10 mouse cellular contexts compared by ENCODE assay signal in genomic region chr1:59687493-59687892, GRCm38 (mm10). TPM values are rescaled to one million over a fixed set of nuclear protein-coding genes. Genes with fewer than 3 reads are reported as not detected.
DNase-seq lines count a peak whose midpoint lies in the region; ATAC-seq lines count a peak whose summit lies in the region.
"Had no signal": no experiment of that assay in that cellular context is flagged by ENCODE, and none has a peak within 500 bp of the region (broad histone marks: within the 10 kb centered on the region; RNA-seq: fewer than 3 reads in every experiment).

No protein-coding gene starts in this region.

- peaks cover 29% of the 10 kb centered on the region for H3K4me1 ChIP-seq in heart, embryonic 13.5 days
- peaks cover 23% of the 10 kb centered on the region for H3K4me1 ChIP-seq in kidney, embryonic 15.5 days

- no peak for DNase-seq in heart, postnatal 4 days
- peak; percentile 69 for DNase-seq in 3T3-L1 (ENCODE audit: low read depth, low spot score)
- DNase-seq in NIH3T3 (ENCODE audit: low read depth): peak; percentile 16
- no peak for DNase-seq in retina, postnatal 1 day
- DNase-seq in gastrocnemius, postnatal 14 days: no peak
- DNase-seq in ovary, postnatal 10 days (ENCODE audit: low spot score): no peak
- DNase-seq: lung, postnatal 36 days had no signal

- H3K27me3 ChIP-seq in heart, embryonic 13.5 days (replicated peaks): peaks cover 5% of the 10 kb centered on the region; the same call in 1 of the 2 replicates
- H3K27me3 ChIP-seq in kidney, embryonic 15.5 days: no peaks in the 10 kb centered on the region

- WGBS in heart, embryonic 13.5 days: 33% methylated on average over 1 of the region's 1 CpGs
- WGBS in kidney, embryonic 15.5 days: 39% methylated on average over 1 of the region's 1 CpGs

- peak overlapping the region; percentile 94 for H3K4me2 ChIP-seq in heart, embryonic 13.5 days
- H3K4me2 ChIP-seq in kidney, embryonic 15.5 days: peak overlapping the region; percentile 75

- no peak for ATAC-seq in heart, embryonic 13.5 days (ENCODE audit: extremely low read depth, insufficient number of reproducible peaks, low FRiP score, low TSS enrichment)
- ATAC-seq in kidney, embryonic 15.5 days (replicated peaks; ENCODE audit: low FRiP score): no peak
- ATAC-seq: hindbrain, postnatal 0 days had no signal

- H3K9ac ChIP-seq in heart, embryonic 13.5 days: peak overlapping the region; percentile 52; the same call in 1 of the 2 replicates
- no peak overlapping the region for H3K9ac ChIP-seq in kidney, embryonic 15.5 days

- peaks cover 32% of the 10 kb centered on the region for H3K36me3 ChIP-seq in heart, embryonic 13.5 days
- H3K36me3 ChIP-seq in kidney, embryonic 15.5 days: peaks cover 26% of the 10 kb centered on the region

- peak overlapping the region; percentile 25 for H3K4me3 ChIP-seq in heart, embryonic 13.5 days
- H3K4me3 ChIP-seq in kidney, embryonic 15.5 days (replicated peaks): peak overlapping the region; percentile 14; the same call in 1 of the 2 replicates

- no peaks in the 10 kb centered on the region for H3K9me3 ChIP-seq in heart, embryonic 13.5 days
- H3K9me3 ChIP-seq in kidney, embryonic 15.5 days (replicated peaks): no peaks in the 10 kb centered on the region

- intact Hi-C loops in gastrocnemius, postnatal 14 days (cut with DNase I; ENCODE audit: low total_unique reads): no loop called here

- H3K27ac ChIP-seq in heart, embryonic 13.5 days (replicated peaks): no peak overlapping the region
- no peak overlapping the region for H3K27ac ChIP-seq in kidney, embryonic 15.5 days
- H3K27ac ChIP-seq: hindbrain, postnatal 0 days had no signal

RNA-seq across cellular contexts. Expression of gene Nop58, which starts 2.7 kb away (rescaled TPM):
- polyA plus RNA-seq in heart, embryonic 13.5 days (2015; fragmentation: Nextera tagmentation; extraction: Ambion mirVana): 157 and 158 TPM in 2 replicates
- 10 to 100 TPM; 90.9 to 95.8 TPM for total RNA-seq in heart, postnatal 4 days (2021)
- 285 and 288 TPM in 2 replicates for polyA plus RNA-seq in kidney, embryonic 15.5 days (2015; fragmentation: Nextera tagmentation; extraction: Ambion mirVana)
- 10 to 100 TPM; 25.7 to 33.5 TPM for total RNA-seq in gastrocnemius, postnatal 14 days (2021)

RNA-seq across cellular contexts. Expression of gene Sumo1, which starts 16.9 kb away (rescaled TPM):
- polyA plus RNA-seq in heart, embryonic 13.5 days (2015; fragmentation: Nextera tagmentation; extraction: Ambion mirVana): 223 and 245 TPM in 2 replicates
- 10 to 100 TPM; 68.4 to 71.9 TPM for total RNA-seq in heart, postnatal 4 days (2021)
- polyA plus RNA-seq in kidney, embryonic 15.5 days (2015; fragmentation: Nextera tagmentation; extraction: Ambion mirVana): 395 and 436 TPM in 2 replicates
- total RNA-seq in gastrocnemius, postnatal 14 days (2021): 10 to 100 TPM; 54.3 to 61.5 TPM

Comparison
In these comparisons a context has a peak if more than half of its experiments do, and no peak if none do; other contexts are left out.
1. DNase-seq: peak in 3T3-L1 (single experiment) and NIH3T3 (single experiment); none in heart, postnatal 4 days (single experiment), retina, postnatal 1 day (single experiment), gastrocnemius, postnatal 14 days (single experiment) and ovary, postnatal 10 days (single experiment).